Mouse (Mus musculus): ENCODE measurements around the gene Rgs16.

GRCm38 (mm10) chr1:153794241-153794640 lies 54.1 kb downstream of the Rgs16 start:
- no peak for TF ChIP-seq MAX (IDR thresholded peaks at IDR 0.05; ENCODE audit: low read length)
- no peak for TF ChIP-seq CTCF (IDR thresholded peaks at IDR 0.05 in 2 of 3, conservative IDR thresholded peaks at IDR 0.05 in 1 of 3; ENCODE audit: control insufficient read depth in 1 of 3, insufficient read depth in 1 of 3, low read depth in 2 of 3, low read length in 3 of 3, poor library complexity in 1 of 3, severe bottlenecking in 1 of 3)
- TF ChIP-seq UBTF (IDR thresholded peaks at IDR 0.05; ENCODE audit: borderline replicate concordance, insufficient read depth, low read depth, low read length) = no peak
- TF ChIP-seq BHLHE40 (IDR thresholded peaks at IDR 0.05; ENCODE audit: borderline replicate concordance, low read depth, low read length) = no peak
- TF ChIP-seq EP300 (IDR thresholded peaks at IDR 0.05; ENCODE audit: low read depth in 1 of 2, low read length in 2 of 2) = no peak
- no peak for TF ChIP-seq POLR2AphosphoS2 (IDR thresholded peaks at IDR 0.05; ENCODE audit: low read length)
- no peak for TF ChIP-seq ZKSCAN1 (IDR thresholded peaks at IDR 0.05; ENCODE audit: low read depth, low read length)
- TF ChIP-seq CHD2 (IDR thresholded peaks at IDR 0.05; ENCODE audit: low read length) = no peak
- TF ChIP-seq SMC3 (IDR thresholded peaks at IDR 0.05; ENCODE audit: low read depth, low read length) = no peak
- TF ChIP-seq TCF12 (IDR thresholded peaks at IDR 0.05; ENCODE audit: low read depth, low read length) = no peak
- no peak for TF ChIP-seq POLR2A (IDR thresholded peaks at IDR 0.05; ENCODE audit: control insufficient read depth in 1 of 2, insufficient read depth in 1 of 2, low read depth in 1 of 2, low read length in 2 of 2, poor library complexity in 1 of 2)
- TF ChIP-seq ELF1 (IDR thresholded peaks at IDR 0.05; ENCODE audit: low read depth, low read length) = no peak
